Mouse (Mus musculus) hindbrain, embryonic 11.5 days (tissue): ENCODE measurements at regions not wholly inside any gene's neighbourhood (a gene's known extent, or its start where the extent isn't known, plus 50 kb on each side); places are given as distances from the start of the nearest gene placed in this dataset.

ENCODE experiments used
- ATAC-seq: fragments of 200-750 bp; cut with Nextera tagmentation; 2 replicates; pipeline ENCODE4 v1.8.0; 2017; ENCODE audit warnings: mild to moderate bottlenecking, moderate TSS enrichment, moderate library complexity; ENCODE audit not compliant: low FRiP score
- DNase-seq: peaks from one replicate; pipeline ENCODE4 v3.0.0-alpha.2; 2015; ENCODE audit warnings: low spot score
- H3K27ac ChIP-seq: fragments of 300-500 bp; sonication (generic); 2 replicates; pipeline ENCODE4 v1.5.1; 2014; ENCODE audit warnings: mild to moderate bottlenecking, low read depth, low read length
- H3K27me3 ChIP-seq: fragments of 300-500 bp; sonication (generic); 2 replicates; pipeline ENCODE4 v1.6.1; 2014; ENCODE audit warnings: mild to moderate bottlenecking, low read length, moderate library complexity, mixed read lengths; ENCODE audit not compliant: control insufficient read depth, insufficient read depth
- H3K36me3 ChIP-seq: fragments of 300-500 bp; sonication (generic); 2 replicates; pipeline ENCODE4 v1.6.1; 2014; ENCODE audit warnings: mild to moderate bottlenecking, low read length, moderate library complexity, mixed read lengths; ENCODE audit not compliant: control insufficient read depth, insufficient read depth
- H3K4me1 ChIP-seq: fragments of 300-500 bp; sonication (generic); replicated peaks from 2 replicates; pipeline ENCODE4 v1.6.1; 2014; ENCODE audit warnings: low read length, mixed read lengths; ENCODE audit not compliant: control insufficient read depth, insufficient read depth
- H3K4me2 ChIP-seq: fragments of 300-500 bp; sonication (generic); replicated peaks from 2 replicates; pipeline ENCODE4 v1.6.1; 2014; ENCODE audit warnings: mild to moderate bottlenecking, low read depth, low read length
- H3K4me3 ChIP-seq: fragments of 300-500 bp; sonication (generic); 2 replicates; pipeline ENCODE4 v1.5.1; 2014; ENCODE audit warnings: low read depth, low read length
- H3K9ac ChIP-seq: fragments of 300-500 bp; sonication (generic); 2 replicates; pipeline ENCODE4 v1.6.1; 2014; ENCODE audit warnings: low read depth, low read length
- H3K9me3 ChIP-seq: fragments of 300-500 bp; sonication (generic); 2 replicates; pipeline ENCODE4 v1.6.1; 2016; ENCODE audit warnings: low read length; ENCODE audit not compliant: control insufficient read depth
- WGBS: fragments of 180-500 bp; shearing (Covaris S2); extraction: QIAGEN DNeasy Blood & Tissue Kit; methylation state at CpG from one replicate; pipeline ENCODE4 v1.1.7; 2014; 5-methylcytosine and 5-hydroxymethylcytosine counted together

DNA sequence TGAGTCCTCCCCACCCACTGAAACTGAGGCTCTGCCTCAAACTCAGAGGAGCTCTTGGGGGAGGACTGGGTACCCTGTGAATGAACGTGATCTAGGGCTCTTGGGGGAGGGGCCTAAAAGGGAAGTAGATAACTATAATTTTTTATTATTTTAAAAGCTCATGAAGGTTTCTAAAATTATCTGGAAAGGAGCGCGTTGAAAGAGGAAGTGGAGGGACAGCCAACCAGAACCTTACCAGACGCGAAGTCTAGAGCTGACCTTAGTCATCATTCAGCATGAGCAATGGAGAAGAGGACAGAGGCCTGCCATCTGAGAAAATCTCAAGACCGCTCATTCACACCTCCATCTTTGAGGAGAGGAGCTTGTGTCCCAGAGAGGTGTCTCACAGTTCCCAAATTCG is 98.0 kb upstream of the Atxn1 start:
- 95% methylated on average over 7 of the region's 7 CpGs for WGBS
- ATAC-seq (no peak), DNase-seq (no peak)
- no peaks in the 10 kb centered on the region for H3K4me1 ChIP-seq
- no peak overlapping the region for H3K4me2 ChIP-seq
- H3K36me3 ChIP-seq = no peaks in the 10 kb centered on the region
- H3K9me3 ChIP-seq = no peaks in the 10 kb centered on the region
- no peak overlapping the region for H3K9ac ChIP-seq
- H3K4me3 ChIP-seq = no peak overlapping the region
- no peaks in the 10 kb centered on the region for H3K27me3 ChIP-seq
- no peak overlapping the region for H3K27ac ChIP-seq

DNA sequence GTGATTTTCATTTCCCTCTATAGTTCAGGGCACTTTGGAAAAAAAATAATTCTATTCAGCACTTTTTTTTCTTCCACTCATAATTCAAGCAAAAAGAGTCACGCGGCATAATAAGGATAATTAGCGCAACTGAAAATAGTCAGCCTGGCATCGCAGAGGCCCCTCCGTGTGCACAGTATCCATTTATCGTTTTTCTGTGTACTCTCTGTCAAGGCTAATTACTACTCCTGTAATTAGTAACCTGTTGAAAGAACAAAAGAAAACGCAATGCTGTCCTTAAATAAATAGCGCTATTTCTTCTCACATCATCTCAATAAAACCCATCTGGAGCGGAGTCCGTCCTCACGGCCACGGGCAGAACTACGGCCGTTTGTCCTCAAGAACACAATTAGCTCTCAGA is 95.1 kb upstream of the Atxn1 start:
- H3K4me1 ChIP-seq = no peaks in the 10 kb centered on the region
- 92% methylated on average over 14 of the region's 14 CpGs for WGBS
- H3K4me3 ChIP-seq = no peak overlapping the region
- H3K9ac ChIP-seq = no peak overlapping the region
- H3K9me3 ChIP-seq = no peaks in the 10 kb centered on the region
- DNase-seq (no peak), ATAC-seq (no peak)
- H3K27me3 ChIP-seq = no peaks in the 10 kb centered on the region
- H3K36me3 ChIP-seq = no peaks in the 10 kb centered on the region
- H3K4me2 ChIP-seq = no peak overlapping the region
- no peak overlapping the region for H3K27ac ChIP-seq

DNA sequence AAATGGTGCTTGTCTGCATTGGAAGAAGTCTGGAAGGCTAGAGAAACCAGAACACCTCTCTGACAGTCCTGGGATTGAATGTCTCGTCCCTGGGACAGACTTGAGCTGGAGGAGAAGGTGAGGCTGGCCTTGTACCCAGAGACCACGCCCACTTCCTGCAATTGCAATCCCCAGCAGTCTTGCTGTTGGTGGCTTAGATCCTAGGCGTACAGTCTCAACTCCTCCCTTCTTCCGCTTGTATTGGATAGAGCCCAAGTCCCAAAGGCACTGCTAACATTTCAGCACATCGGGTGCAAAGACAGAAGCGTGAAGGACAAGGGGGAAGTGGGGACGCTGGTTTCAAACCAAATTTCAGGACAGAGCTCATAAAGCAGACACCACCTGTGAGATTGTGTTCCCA is 94.1 kb upstream of the Atxn1 start:
- Histone ChIP-seq H3K4me1 (no peaks in the 10 kb centered on the region), H3K9ac (no peak overlapping the region), H3K36me3 (no peaks in the 10 kb centered on the region), H3K27me3 (no peaks in the 10 kb centered on the region), H3K4me3 (no peak overlapping the region), H3K9me3 (no peaks in the 10 kb centered on the region), H3K4me2 (no peak overlapping the region), H3K27ac (no peak overlapping the region)
- DNase-seq (no peak), ATAC-seq (no peak)
- WGBS = 64% methylated on average over 7 of the region's 7 CpGs

DNA sequence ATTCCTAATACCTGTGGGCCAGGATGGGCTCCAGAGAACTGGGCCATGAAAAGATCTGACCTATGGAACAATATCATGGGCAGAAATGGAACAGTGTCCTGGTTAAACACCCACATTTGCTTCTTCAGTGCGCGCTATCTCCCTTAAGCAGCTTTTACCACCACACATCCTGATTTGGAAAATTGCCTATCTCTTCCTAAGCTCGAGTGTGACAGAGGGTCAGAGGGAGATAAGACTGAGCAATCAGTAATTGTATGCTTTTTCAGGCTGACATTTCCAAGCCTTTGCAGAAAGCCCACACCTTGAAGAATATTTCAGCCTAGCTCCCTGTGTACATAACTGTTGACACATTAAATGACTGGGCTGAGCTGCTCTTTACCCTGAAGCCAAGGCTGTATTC is 93.5 kb upstream of the Atxn1 start:
- no peak overlapping the region for H3K4me3 ChIP-seq
- no peaks in the 10 kb centered on the region for H3K9me3 ChIP-seq
- no peak for ATAC-seq
- no peak overlapping the region for H3K9ac ChIP-seq
- H3K36me3 ChIP-seq = no peaks in the 10 kb centered on the region
- no peak for DNase-seq
- H3K4me1 ChIP-seq = no peaks in the 10 kb centered on the region
- no peak overlapping the region for H3K27ac ChIP-seq
- WGBS = 86% methylated on average over 3 of the region's 3 CpGs
- H3K27me3 ChIP-seq = no peaks in the 10 kb centered on the region
- H3K4me2 ChIP-seq = no peak overlapping the region

DNA sequence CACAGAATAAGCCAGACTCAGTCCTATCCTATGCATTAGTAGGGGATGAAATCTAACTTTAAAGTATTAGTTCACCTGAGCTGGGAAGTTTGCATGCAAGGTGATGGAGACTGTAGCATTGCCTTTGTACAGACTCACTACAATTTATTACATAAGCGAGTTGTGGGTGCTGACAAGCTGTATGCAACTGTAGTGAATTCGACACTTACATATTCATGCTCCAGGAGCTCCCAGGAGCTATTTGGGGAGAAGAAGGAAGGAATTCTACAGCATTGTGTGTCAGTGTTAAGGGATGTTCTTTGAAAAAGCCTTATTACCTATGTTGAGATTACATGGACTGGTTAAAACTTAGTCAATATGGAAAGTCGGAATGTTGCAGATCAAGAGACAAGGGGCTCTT is 90.6 kb upstream of the Atxn1 start:
- Histone ChIP-seq H3K27ac (no peak overlapping the region), H3K4me2 (no peak overlapping the region), H3K4me3 (no peak overlapping the region), H3K9me3 (no peaks in the 10 kb centered on the region), H3K4me1 (no peaks in the 10 kb centered on the region), H3K9ac (no peak overlapping the region), H3K36me3 (no peaks in the 10 kb centered on the region), H3K27me3 (no peaks in the 10 kb centered on the region)
- WGBS = 88% methylated on average over 3 of the region's 3 CpGs
- DNase-seq (no peak), ATAC-seq (no peak)

DNA sequence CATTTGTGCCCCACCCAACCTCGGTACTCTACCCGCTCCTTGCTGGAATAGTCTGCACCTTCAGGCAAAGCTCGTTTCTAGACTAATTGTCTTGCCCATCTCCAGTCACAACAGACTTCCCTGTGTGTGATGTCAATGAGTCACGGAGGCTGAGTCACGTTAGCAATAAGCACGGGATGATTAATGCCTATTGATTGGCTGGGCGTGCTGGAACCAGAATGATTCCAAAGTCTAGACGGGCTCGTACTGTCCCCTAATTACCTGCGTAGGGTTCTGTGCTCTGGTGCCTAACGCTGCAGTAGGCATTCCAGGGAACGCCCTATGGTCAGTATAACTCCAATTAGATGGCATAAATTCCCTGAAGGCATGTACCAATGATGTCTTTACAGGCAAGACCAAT is 78.8 kb upstream of the Atxn1 start:
- H3K9ac ChIP-seq = no peak overlapping the region
- no peaks in the 10 kb centered on the region for H3K9me3 ChIP-seq
- H3K4me2 ChIP-seq = no peak overlapping the region
- H3K4me1 ChIP-seq = peaks cover 2% of the 10 kb centered on the region; the same call in 1 of the 2 replicates
- ATAC-seq = no peak
- no peaks in the 10 kb centered on the region for H3K27me3 ChIP-seq
- H3K36me3 ChIP-seq = no peaks in the 10 kb centered on the region
- H3K27ac ChIP-seq = no peak overlapping the region
- DNase-seq = no peak
- 77% methylated on average over 12 of the region's 12 CpGs for WGBS
- H3K4me3 ChIP-seq = no peak overlapping the region

DNA sequence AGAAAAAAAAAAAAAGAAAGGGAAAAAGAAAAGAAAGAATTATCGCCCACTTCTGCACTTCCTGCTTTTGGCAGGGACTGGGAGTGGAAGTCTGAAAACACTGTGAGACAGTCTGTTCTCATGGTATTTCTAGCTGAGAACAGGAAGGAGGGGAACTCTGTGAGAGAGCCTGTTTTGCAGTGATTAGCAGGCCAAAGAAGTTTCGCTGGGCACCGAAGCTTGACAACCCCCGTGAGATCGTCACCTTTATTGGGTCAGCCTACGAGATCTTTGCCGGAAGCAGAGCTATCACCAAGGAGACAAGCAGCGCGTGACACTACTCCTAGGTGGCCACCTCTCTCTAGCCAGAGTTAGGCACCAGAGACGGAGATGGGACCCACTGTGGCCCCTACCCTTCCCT is 78.2 kb upstream of the Atxn1 start:
- Histone ChIP-seq H3K9me3 (no peaks in the 10 kb centered on the region), H3K4me2 (no peak overlapping the region), H3K9ac (no peak overlapping the region), H3K27ac (no peak overlapping the region), H3K27me3 (no peaks in the 10 kb centered on the region), H3K4me1 (peaks cover 2% of the 10 kb centered on the region; the same call in 1 of the 2 replicates), H3K36me3 (no peaks in the 10 kb centered on the region), H3K4me3 (no peak overlapping the region)
- no peak for ATAC-seq
- no peak for DNase-seq
- WGBS = 63% methylated on average over 10 of the region's 10 CpGs

DNA sequence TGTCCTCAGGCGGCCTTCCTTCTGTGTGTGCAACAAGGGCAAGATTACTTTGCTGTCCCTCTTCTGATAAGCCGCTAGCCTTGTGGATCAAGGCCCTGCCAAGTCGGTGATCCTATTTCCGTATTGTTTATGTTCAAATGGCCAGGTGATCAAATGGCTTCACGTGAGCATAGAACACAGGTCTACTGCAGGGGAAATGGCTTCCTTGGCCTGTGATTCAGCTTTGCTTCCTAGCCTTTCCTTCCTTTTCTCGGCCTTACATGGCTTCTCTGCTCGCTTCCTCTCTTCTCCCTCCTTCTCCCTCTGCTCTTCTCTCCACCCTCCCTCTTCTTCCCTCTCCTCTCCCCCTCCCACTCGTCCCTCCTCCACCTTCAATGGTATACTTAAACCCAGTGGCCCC is 77.4 kb upstream of the Atxn1 start:
- H3K4me2 ChIP-seq = no peak overlapping the region
- H3K36me3 ChIP-seq = no peaks in the 10 kb centered on the region
- ATAC-seq = no peak
- H3K9me3 ChIP-seq = no peaks in the 10 kb centered on the region
- H3K27ac ChIP-seq = no peak overlapping the region
- no peak overlapping the region for H3K4me3 ChIP-seq
- 81% methylated on average over 8 of the region's 8 CpGs for WGBS
- no peaks in the 10 kb centered on the region for H3K27me3 ChIP-seq
- no peak overlapping the region for H3K9ac ChIP-seq
- H3K4me1 ChIP-seq = peaks cover 2% of the 10 kb centered on the region; the same call in 1 of the 2 replicates
- no peak for DNase-seq

DNA sequence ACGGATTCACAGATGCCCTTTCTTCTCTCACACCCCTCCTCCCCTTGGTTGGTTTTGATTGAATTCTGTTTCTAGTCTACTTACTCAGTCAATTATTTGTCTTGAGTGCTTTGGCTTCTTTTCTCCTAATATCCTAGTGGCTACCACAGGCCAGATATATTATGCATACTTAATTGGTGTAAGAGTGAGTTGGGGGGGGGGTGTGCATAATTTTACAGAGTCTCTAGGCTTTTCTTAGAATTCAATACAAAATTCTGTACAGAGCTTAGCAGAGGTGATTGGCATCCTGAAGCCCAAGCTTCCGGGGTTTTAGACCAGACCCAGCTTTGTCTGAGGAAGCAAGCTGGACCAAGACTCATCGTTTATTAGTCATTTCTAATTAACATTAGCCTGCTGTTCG is 76.7 kb upstream of the Atxn1 start:
- Histone ChIP-seq H3K4me2 (no peak overlapping the region), H3K4me1 (peaks cover 2% of the 10 kb centered on the region; the same call in 1 of the 2 replicates), H3K27me3 (no peaks in the 10 kb centered on the region), H3K4me3 (no peak overlapping the region), H3K27ac (no peak overlapping the region), H3K36me3 (no peaks in the 10 kb centered on the region), H3K9me3 (no peaks in the 10 kb centered on the region), H3K9ac (no peak overlapping the region)
- 76% methylated on average over 4 of the region's 4 CpGs for WGBS
- no peak for ATAC-seq
- DNase-seq = no peak
